Mouse (Mus musculus): ENCODE measurements around the gene Adam4.
"Not testable (repeated sequence)": the region's sequence is repeated elsewhere in the genome, so short reads cannot be mapped to it uniquely, and the experiment has no call there.

Gene Adam4

GRCm38 (mm10) chr12:81421846-81422245 lies at the start of gene Adam4:
Gene Adam4 (minus strand): TSS chr12:81421946.
- DNase-seq (ENCODE audit: low read depth): no peak

- not testable (repeated sequence) for DNase-seq (ENCODE audit: low read depth)
These were observed 37.3 kb upstream of the Adam4 start for GRCm38 (mm10) chr12:81459051-81459450.

- DNase-seq (ENCODE audit: low read depth): not testable (repeated sequence)
These were observed 17.2 kb upstream of the Adam4 start for GRCm38 (mm10) chr12:81438985-81439384.

GRCm38 (mm10) chr12:81434778-81435177 lies 13.0 kb upstream of the Adam4 start:
- DNase-seq (ENCODE audit: low read depth): not testable (repeated sequence)

- no peak for DNase-seq (ENCODE audit: low read depth)
These were observed 8.5 kb downstream of the Adam4 start for GRCm38 (mm10) chr12:81413211-81413610.

- DNase-seq (ENCODE audit: low read depth): peak; percentile 27
These were observed 12.8 kb downstream of the Adam4 start for GRCm38 (mm10) chr12:81408966-81409365.

- peak; percentile 79 for DNase-seq (ENCODE audit: low read depth)
These were observed 19.6 kb downstream of the Adam4 start for GRCm38 (mm10) chr12:81402187-81402586.

GRCm38 (mm10) chr12:81379364-81379763 lies 42.4 kb downstream of the Adam4 start, which contains the start of gene Gm4787:
Gene Gm4787 (minus strand): TSS chr12:81379464.
- not testable (repeated sequence) for DNase-seq (ENCODE audit: low read depth)

Data from 416B (cell line).